8 mouse cellular contexts compared by ENCODE assay signal in the genomic region with DNA sequence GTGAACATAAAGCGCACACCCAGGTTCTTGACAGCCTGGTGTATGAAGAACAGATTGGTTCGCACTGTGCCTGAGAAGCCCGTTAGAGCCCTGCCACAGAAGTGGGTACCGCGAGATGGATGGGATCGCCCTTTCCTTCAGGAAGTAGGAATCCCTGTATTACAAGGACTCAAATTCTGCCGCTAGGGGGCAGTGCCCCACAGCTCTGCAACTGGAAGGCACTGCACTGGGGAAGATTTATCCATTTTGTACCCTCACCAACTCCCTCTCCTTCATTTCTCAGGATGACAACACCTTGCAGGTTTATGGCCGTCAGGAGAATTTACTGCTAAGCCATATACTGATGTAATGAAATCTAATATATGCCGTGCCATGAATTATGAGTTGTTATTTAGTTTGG.
DNase-seq lines count a peak whose midpoint lies in the region; ATAC-seq and TF ChIP-seq lines count a peak whose summit lies in the region.

No protein-coding gene starts in this region.

- no peak overlapping the region for H3K27ac ChIP-seq in ES-Bruce4 (ENCODE audit: insufficient read depth, low read length)
- no peak overlapping the region for H3K27ac ChIP-seq in embryonic facial prominence, embryonic 11.5 days (replicated peaks; ENCODE audit: low read depth, low read length)
- H3K27ac ChIP-seq in heart, embryonic 16.5 days (ENCODE audit: low read length), result no peak overlapping the region

- H3K4me1 ChIP-seq in ES-Bruce4 (ENCODE audit: control insufficient read depth, insufficient read depth, low read length), result no peaks in the 10 kb centered on the region
- no peaks in the 10 kb centered on the region for H3K4me1 ChIP-seq in embryonic facial prominence, embryonic 11.5 days (ENCODE audit: control insufficient read depth, insufficient read depth, low read length)
- H3K4me1 ChIP-seq in heart, embryonic 16.5 days (ENCODE audit: control insufficient read depth, insufficient read depth, low read length), result no peaks in the 10 kb centered on the region

- ATAC-seq in embryonic facial prominence, embryonic 11.5 days (replicated peaks; ENCODE audit: insufficient number of reproducible peaks, low FRiP score, low TSS enrichment, low read depth), result no peak
- ATAC-seq in heart, embryonic 16.5 days (replicated peaks; ENCODE audit: extremely low read depth, insufficient read depth, low FRiP score), result no peak

- H3K27me3 ChIP-seq in ES-Bruce4 (ENCODE audit: control insufficient read depth, insufficient read depth, low read length, poor library complexity, severe bottlenecking), result no peaks in the 10 kb centered on the region
- no peaks in the 10 kb centered on the region for H3K27me3 ChIP-seq in embryonic facial prominence, embryonic 11.5 days (ENCODE audit: control insufficient read depth, insufficient read depth, low read length)
- no peaks in the 10 kb centered on the region for H3K27me3 ChIP-seq in heart, embryonic 16.5 days (ENCODE audit: control insufficient read depth, insufficient read depth, low read length)

- no peaks in the 10 kb centered on the region for H3K36me3 ChIP-seq in ES-Bruce4 (ENCODE audit: control insufficient read depth, insufficient read depth, low read length, poor library complexity, severe bottlenecking)
- H3K36me3 ChIP-seq in embryonic facial prominence, embryonic 11.5 days (replicated peaks; ENCODE audit: control insufficient read depth, insufficient read depth, low read depth, low read length), result no peaks in the 10 kb centered on the region
- no peaks in the 10 kb centered on the region for H3K36me3 ChIP-seq in heart, embryonic 16.5 days (ENCODE audit: control insufficient read depth, insufficient read depth)

- no peak overlapping the region for H3K4me3 ChIP-seq in ES-Bruce4 (ENCODE audit: low read depth, low read length)
- H3K4me3 ChIP-seq in embryonic facial prominence, embryonic 11.5 days (ENCODE audit: low read depth, low read length), result no peak overlapping the region
- no peak overlapping the region for H3K4me3 ChIP-seq in heart, embryonic 16.5 days (ENCODE audit: low read length)

- peak; percentile 83 for DNase-seq in adrenal gland, postnatal 14 days
- peak; percentile 81 for DNase-seq in embryonic facial prominence, embryonic 11.5 days (ENCODE audit: low spot score)
- DNase-seq in layer of hippocampus, adult 18-20 months (ENCODE audit: low spot score in 2 of 2), result peak; percentile 34 to 69
- peak; percentile 74 for DNase-seq in lung, postnatal 10 days
- peak; percentile 52 to 88 for DNase-seq in right cerebral cortex, postnatal 10 days (ENCODE audit: low spot score in 2 of 2)
- DNase-seq in yolk sac, embryonic 10.5 days (ENCODE audit: low spot score), result peak; percentile 43

- TF ChIP-seq POLR2A in ES-Bruce4 (IDR thresholded peaks at IDR 0.05; ENCODE audit: insufficient read depth, low read length), result no peak

- 36% methylated on average over 9 of the region's 9 CpGs for WGBS in embryonic facial prominence, embryonic 11.5 days
- WGBS in heart, embryonic 16.5 days, result 34% methylated on average over 9 of the region's 9 CpGs

- no peak overlapping the region for H3K9ac ChIP-seq in ES-Bruce4 (ENCODE audit: low read depth, poor library complexity, severe bottlenecking)
- H3K9ac ChIP-seq in embryonic facial prominence, embryonic 11.5 days (replicated peaks; ENCODE audit: low read length), result no peak overlapping the region
- H3K9ac ChIP-seq in heart, embryonic 16.5 days (ENCODE audit: low read length), result no peak overlapping the region

- TF ChIP-seq EP300 in ES-Bruce4 (IDR thresholded peaks at IDR 0.05; ENCODE audit: insufficient read depth, low read depth, low read length), result no peak

- no peak overlapping the region for H3K4me2 ChIP-seq in embryonic facial prominence, embryonic 11.5 days (ENCODE audit: low read depth, low read length)
- peak overlapping the region; percentile 26; the same call in 1 of the 2 replicates for H3K4me2 ChIP-seq in heart, embryonic 16.5 days (ENCODE audit: low read depth, low read length)

- TF ChIP-seq CTCF in ES-Bruce4 (IDR thresholded peaks at IDR 0.05; ENCODE audit: low read depth, low read length), result peak; percentile 90

- no peaks in the 10 kb centered on the region for H3K9me3 ChIP-seq in ES-Bruce4 (replicated peaks; ENCODE audit: control insufficient read depth, insufficient read depth, low read length, poor library complexity, severe bottlenecking)
- H3K9me3 ChIP-seq in embryonic facial prominence, embryonic 11.5 days (replicated peaks; ENCODE audit: control insufficient read depth, low read length), result no peaks in the 10 kb centered on the region
- no peaks in the 10 kb centered on the region for H3K9me3 ChIP-seq in heart, embryonic 16.5 days (replicated peaks; ENCODE audit: control insufficient read depth, low read length)
